29 mouse cellular contexts compared by ENCODE assay signal in the genomic region with DNA sequence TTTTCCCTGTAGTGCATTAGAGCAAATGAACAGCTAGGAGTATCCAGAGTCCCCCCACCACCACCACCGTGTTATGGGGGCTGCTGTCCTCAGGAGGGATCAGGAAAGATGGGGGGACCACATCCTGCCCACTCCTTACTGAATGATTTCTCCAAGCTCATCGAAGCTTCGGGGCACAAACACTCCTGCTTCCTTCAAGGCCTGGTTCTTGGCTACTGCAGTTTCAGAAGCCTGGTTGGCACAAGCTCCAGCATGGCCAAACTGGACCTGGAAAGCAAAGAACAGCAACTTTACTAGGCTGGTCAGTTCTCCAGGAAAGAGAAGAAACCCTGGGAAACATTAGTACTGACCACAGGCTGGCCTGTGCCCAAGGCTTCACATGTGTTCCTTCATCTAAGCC. TPM values are rescaled to one million over a fixed set of nuclear protein-coding genes. Genes with fewer than 3 reads are reported as not detected.
"Had no signal": no experiment of that assay in that cellular context is flagged by ENCODE, and none has a peak within 500 bp of the region (broad histone marks: within the 10 kb centered on the region; RNA-seq: fewer than 3 reads in every experiment).

No protein-coding gene starts in this region.

- H3K4me1 ChIP-seq: embryonic facial prominence, embryonic 10.5 days; embryonic facial prominence, embryonic 12.5 days; embryonic facial prominence, embryonic 13.5 days; embryonic facial prominence, embryonic 15.5 days; forebrain, embryonic 13.5 days; heart, embryonic 10.5 days; heart, embryonic 12.5 days had no signal

- ATAC-seq: forebrain, embryonic 13.5 days; forebrain, embryonic 14.5 days; forebrain, embryonic 16.5 days; forebrain, postnatal 0 days had no signal

- H3K27me3 ChIP-seq: embryonic facial prominence, embryonic 12.5 days; embryonic facial prominence, embryonic 13.5 days; embryonic facial prominence, embryonic 15.5 days; forebrain, embryonic 13.5 days; heart, embryonic 12.5 days had no signal

- H3K9ac ChIP-seq: embryonic facial prominence, embryonic 12.5 days; embryonic facial prominence, embryonic 13.5 days; embryonic facial prominence, embryonic 15.5 days; forebrain, embryonic 13.5 days; forebrain, postnatal 0 days; heart, embryonic 12.5 days had no signal

- H3K4me3 ChIP-seq: embryonic facial prominence, embryonic 10.5 days; embryonic facial prominence, embryonic 12.5 days; embryonic facial prominence, embryonic 13.5 days; embryonic facial prominence, embryonic 15.5 days; erythroblast, embryonic 14.5 days; forebrain, embryonic 13.5 days; gastrocnemius, adult 2 months; heart, embryonic 10.5 days; heart, embryonic 12.5 days had no signal

- H3K9me3 ChIP-seq: embryonic facial prominence, embryonic 10.5 days; embryonic facial prominence, embryonic 12.5 days; embryonic facial prominence, embryonic 13.5 days; embryonic facial prominence, embryonic 15.5 days; forebrain, embryonic 13.5 days; heart, embryonic 10.5 days; heart, embryonic 12.5 days had no signal

- DNase-seq: cerebellum, adult 2 months; cerebellum, adult 8-10 months; cerebellum, adult 9-10 months; cerebellum, adult 9-11 months; cerebellum, postnatal 10 days; cerebellum, postnatal 14 days; cerebellum, postnatal 25 days; cerebellum, postnatal 36 days; embryo, embryonic 11 days; forebrain, postnatal 0 days; gastrocnemius, adult 2 months; gastrocnemius, postnatal 10 days; gastrocnemius, postnatal 14 days; gastrocnemius, postnatal 25 days; gastrocnemius, postnatal 36 days; heart, adult 18-20 months had no signal

- H3K27ac ChIP-seq: embryonic facial prominence, embryonic 10.5 days; embryonic facial prominence, embryonic 12.5 days; embryonic facial prominence, embryonic 13.5 days; embryonic facial prominence, embryonic 15.5 days; forebrain, embryonic 13.5 days; gastrocnemius, adult 2 months; heart, embryonic 10.5 days had no signal

- H3K4me2 ChIP-seq: embryonic facial prominence, embryonic 12.5 days; embryonic facial prominence, embryonic 13.5 days; embryonic facial prominence, embryonic 15.5 days; forebrain, embryonic 13.5 days; heart, embryonic 11.5 days; heart, embryonic 12.5 days had no signal

RNA-seq across cellular contexts. Expression of a gene that starts 42.7 kb away (rescaled TPM):
- total RNA-seq: common myeloid progenitor, adult 5-6 weeks; granulocyte monocyte progenitor cell, adult 5-6 weeks had no signal
- polyA plus RNA-seq: erythroblast, embryonic 14.5 days had no signal
